ENCODE assay signal across 19 mouse cellular contexts in genomic region chr19:20027667-20028282, GRCm38 (mm10).
DNase-seq lines count a peak whose midpoint lies in the region; ATAC-seq lines count a peak whose summit lies in the region.
"Had no signal": no experiment of that assay in that cellular context is flagged by ENCODE, and none has a peak within 500 bp of the region (broad histone marks: within the 10 kb centered on the region; RNA-seq: fewer than 3 reads in every experiment).

No protein-coding gene starts in this region.

- no peaks in the 10 kb centered on the region for H3K27me3 ChIP-seq in hindbrain, embryonic 13.5 days
- no peaks in the 10 kb centered on the region for H3K27me3 ChIP-seq in hindbrain, embryonic 10.5 days (ENCODE audit: insufficient read depth, poor library complexity, severe bottlenecking)
- H3K27me3 ChIP-seq in midbrain, embryonic 16.5 days (ENCODE audit: control insufficient read depth, insufficient read depth, low read depth, low read length) = no peaks in the 10 kb centered on the region
- no peaks in the 10 kb centered on the region for H3K27me3 ChIP-seq in midbrain, embryonic 11.5 days (ENCODE audit: control insufficient read depth, insufficient read depth, low read length)
- no peaks in the 10 kb centered on the region for H3K27me3 ChIP-seq in forebrain, embryonic 14.5 days (replicated peaks; ENCODE audit: control insufficient read depth, insufficient read depth, low read length)
- no peaks in the 10 kb centered on the region for H3K27me3 ChIP-seq in hindbrain, embryonic 15.5 days
- H3K27me3 ChIP-seq: midbrain, embryonic 13.5 days had no signal

- no peaks in the 10 kb centered on the region for H3K9me3 ChIP-seq in hindbrain, embryonic 13.5 days
- no peaks in the 10 kb centered on the region for H3K9me3 ChIP-seq in hindbrain, embryonic 10.5 days
- no peaks in the 10 kb centered on the region for H3K9me3 ChIP-seq in midbrain, embryonic 16.5 days (replicated peaks; ENCODE audit: control insufficient read depth, low read length, poor library complexity, severe bottlenecking)
- H3K9me3 ChIP-seq in midbrain, embryonic 11.5 days (ENCODE audit: control insufficient read depth, low read length) = no peaks in the 10 kb centered on the region
- no peaks in the 10 kb centered on the region for H3K9me3 ChIP-seq in forebrain, embryonic 14.5 days (replicated peaks; ENCODE audit: control insufficient read depth, low read length)
- no peaks in the 10 kb centered on the region for H3K9me3 ChIP-seq in hindbrain, embryonic 15.5 days
- H3K9me3 ChIP-seq: midbrain, embryonic 13.5 days had no signal

- H3K9ac ChIP-seq in hindbrain, embryonic 13.5 days = no peak overlapping the region
- H3K9ac ChIP-seq in midbrain, embryonic 16.5 days (ENCODE audit: low read depth, low read length) = no peak overlapping the region
- no peak overlapping the region for H3K9ac ChIP-seq in midbrain, embryonic 11.5 days (ENCODE audit: low read length)
- H3K9ac ChIP-seq in forebrain, embryonic 14.5 days (ENCODE audit: low read length) = no peak overlapping the region
- no peak overlapping the region for H3K9ac ChIP-seq in hindbrain, embryonic 15.5 days
- H3K9ac ChIP-seq: liver, embryonic 14.5 days; midbrain, embryonic 13.5 days had no signal

- 42% methylated on average over 11 of the region's 11 CpGs for WGBS in hindbrain, embryonic 13.5 days
- WGBS in hindbrain, embryonic 10.5 days = 76% methylated on average over 11 of the region's 11 CpGs
- 50% methylated on average over 11 of the region's 11 CpGs for WGBS in midbrain, embryonic 16.5 days
- 75% methylated on average over 11 of the region's 11 CpGs for WGBS in midbrain, embryonic 11.5 days
- 16% methylated on average over 11 of the region's 11 CpGs for WGBS in forebrain, embryonic 14.5 days
- 41% methylated on average over 11 of the region's 11 CpGs for WGBS in hindbrain, embryonic 15.5 days

- no peak overlapping the region for H3K4me2 ChIP-seq in hindbrain, embryonic 13.5 days
- no peak overlapping the region for H3K4me2 ChIP-seq in midbrain, embryonic 16.5 days (ENCODE audit: low read length)
- no peak overlapping the region for H3K4me2 ChIP-seq in midbrain, embryonic 11.5 days
- no peak overlapping the region for H3K4me2 ChIP-seq in forebrain, embryonic 14.5 days (ENCODE audit: low read length)
- peak overlapping the region; percentile 25; the same call in 1 of the 2 replicates for H3K4me2 ChIP-seq in hindbrain, embryonic 15.5 days
- H3K4me2 ChIP-seq: heart, embryonic 11.5 days; midbrain, embryonic 13.5 days had no signal

- H3K36me3 ChIP-seq in hindbrain, embryonic 13.5 days = no peaks in the 10 kb centered on the region
- no peaks in the 10 kb centered on the region for H3K36me3 ChIP-seq in hindbrain, embryonic 10.5 days
- no peaks in the 10 kb centered on the region for H3K36me3 ChIP-seq in midbrain, embryonic 16.5 days (ENCODE audit: control insufficient read depth, insufficient read depth, low read length)
- no peaks in the 10 kb centered on the region for H3K36me3 ChIP-seq in midbrain, embryonic 11.5 days (ENCODE audit: control insufficient read depth, insufficient read depth, low read length)
- no peaks in the 10 kb centered on the region for H3K36me3 ChIP-seq in forebrain, embryonic 14.5 days (ENCODE audit: control insufficient read depth, insufficient read depth, low read length)
- no peaks in the 10 kb centered on the region for H3K36me3 ChIP-seq in hindbrain, embryonic 15.5 days
- H3K36me3 ChIP-seq: midbrain, embryonic 13.5 days had no signal

- H3K4me3 ChIP-seq in hindbrain, embryonic 13.5 days = no peak overlapping the region
- H3K4me3 ChIP-seq in hindbrain, embryonic 10.5 days = no peak overlapping the region
- no peak overlapping the region for H3K4me3 ChIP-seq in midbrain, embryonic 16.5 days (ENCODE audit: low read depth, low read length)
- H3K4me3 ChIP-seq in midbrain, embryonic 11.5 days (ENCODE audit: low read depth, low read length) = no peak overlapping the region
- H3K4me3 ChIP-seq in forebrain, embryonic 14.5 days (ENCODE audit: low read depth, low read length) = no peak overlapping the region
- H3K4me3 ChIP-seq in hindbrain, embryonic 15.5 days = no peak overlapping the region
- H3K4me3 ChIP-seq: erythroblast, embryonic 14.5 days; midbrain, embryonic 13.5 days had no signal

- no peaks in the 10 kb centered on the region for H3K4me1 ChIP-seq in hindbrain, embryonic 13.5 days (replicated peaks)
- H3K4me1 ChIP-seq in hindbrain, embryonic 10.5 days (replicated peaks) = no peaks in the 10 kb centered on the region
- no peaks in the 10 kb centered on the region for H3K4me1 ChIP-seq in midbrain, embryonic 16.5 days (ENCODE audit: control insufficient read depth, insufficient read depth, low read length)
- H3K4me1 ChIP-seq in midbrain, embryonic 11.5 days (ENCODE audit: control insufficient read depth, insufficient read depth, low read length) = no peaks in the 10 kb centered on the region
- peaks cover 5% of the 10 kb centered on the region; the same call in 1 of the 2 replicates for H3K4me1 ChIP-seq in forebrain, embryonic 14.5 days (ENCODE audit: control insufficient read depth, insufficient read depth, low read length)
- no peaks in the 10 kb centered on the region for H3K4me1 ChIP-seq in hindbrain, embryonic 15.5 days (replicated peaks)
- H3K4me1 ChIP-seq: midbrain, embryonic 13.5 days had no signal

- 0 out of 2 replicates have a peak, but pooled peaks have one; percentile 49 for ATAC-seq in hindbrain, embryonic 13.5 days (ENCODE audit: low FRiP score)
- 0 out of 2 replicates have a peak, but pooled peaks have one; percentile 39 for ATAC-seq in midbrain, embryonic 16.5 days
- ATAC-seq in midbrain, embryonic 11.5 days (ENCODE audit: low FRiP score) = no peak
- ATAC-seq in forebrain, embryonic 14.5 days = peak; percentile 82; the same call in 1 of the 2 replicates
- ATAC-seq in hindbrain, embryonic 15.5 days (ENCODE audit: low FRiP score, low read depth) = 0 out of 2 replicates have a peak, but pooled peaks have one; percentile 54
- ATAC-seq: inflammation-experienced regulatory T-cells, adult 6 months; midbrain, embryonic 13.5 days had no signal

- no peak for DNase-seq in hindbrain, embryonic 10.5 days (ENCODE audit: low spot score)
- no peak for DNase-seq in midbrain, embryonic 11.5 days (ENCODE audit: low spot score, missing footprints)
- peak; percentile 79 for DNase-seq in forebrain, embryonic 14.5 days (ENCODE audit: low spot score)
- DNase-seq in gastrocnemius, adult 8-10 months (ENCODE audit: low spot score in 2 of 2) = no peak
- no peak for DNase-seq in adrenal gland, postnatal 4 days (ENCODE audit: low spot score in 2 of 2)
- DNase-seq: adrenal gland, postnatal 36 days; B cell, adult 2 months; cerebellum, adult 8-10 months; heart, postnatal 14 days; kidney, postnatal 4 days; thymus, postnatal 4 days had no signal

- H3K27ac ChIP-seq in hindbrain, embryonic 13.5 days = no peak overlapping the region
- no peak overlapping the region for H3K27ac ChIP-seq in hindbrain, embryonic 10.5 days
- H3K27ac ChIP-seq in midbrain, embryonic 16.5 days (ENCODE audit: low read length) = no peak overlapping the region
- H3K27ac ChIP-seq in midbrain, embryonic 11.5 days (ENCODE audit: low read depth, low read length) = no peak overlapping the region
- H3K27ac ChIP-seq in forebrain, embryonic 14.5 days (ENCODE audit: low read depth, low read length) = no peak overlapping the region
- H3K27ac ChIP-seq in hindbrain, embryonic 15.5 days (replicated peaks) = no peak overlapping the region
- H3K27ac ChIP-seq: liver, embryonic 14.5 days; midbrain, embryonic 13.5 days had no signal
